Mouse (Mus musculus) olfactory bulb, adult 2 months (tissue): Measurements from ENCODE around the gene Psmc4.

Experiments
- CTCF ChIP-seq: fragments of 200-500 bp; IDR thresholded peaks from 2 replicates; pipeline ENCODE4 v1.5.1; 2012; ENCODE audit warnings: low read depth, mild to moderate bottlenecking, low read length, moderate library complexity; ENCODE audit not compliant: insufficient read depth
- POLR2A ChIP-seq: fragments of 200-500 bp; IDR thresholded peaks from 2 replicates; pipeline ENCODE4 v1.6.1; 2012; ENCODE audit warnings: mild to moderate bottlenecking, low read depth, low read length, moderate library complexity; ENCODE audit not compliant: insufficient read depth

- TF ChIP-seq CTCF (no peak), POLR2A (no peak)
Observed at GRCm38 (mm10) chr7:28014445-28014810, 35.5 kb downstream of the Psmc4 start.
